Mouse (Mus musculus): ENCODE measurements around the gene Rgs2. TPM values are rescaled to one million over a fixed set of nuclear protein-coding genes. Genes with fewer than 3 reads are reported as not detected.
A peak's percentile ranks its signal among the peaks of the same experiment; 100 is the strongest.

The Rgs2 gene
- total and polyA plus RNA-seq, 2 experiments from 2014 or later: 7.7 to 45.8 TPM

- no peak overlapping the region for H3K27ac ChIP-seq (ENCODE audit: low read depth)
- H3K4me2 ChIP-seq (ENCODE audit: low read depth, low read length): no peak overlapping the region
- WGBS: 79% methylated on average over 10 of the region's 10 CpGs
- H3K4me1 ChIP-seq (ENCODE audit: control insufficient read depth, insufficient read depth): no peaks in the 10 kb centered on the region
- H3K36me3 ChIP-seq (replicated peaks; ENCODE audit: control insufficient read depth, insufficient read depth, low read length): no peaks in the 10 kb centered on the region
- no peaks in the 10 kb centered on the region for H3K9me3 ChIP-seq (replicated peaks; ENCODE audit: control insufficient read depth, low read length)
- no peak for TF ChIP-seq CTCF (IDR thresholded peaks at IDR 0.05; ENCODE audit: low read depth)
- no peak for TF ChIP-seq EP300 (IDR thresholded peaks at IDR 0.05; ENCODE audit: low read depth)
- no peak overlapping the region for H3K9ac ChIP-seq (replicated peaks; ENCODE audit: low read depth, low read length)
- H3K4me3 ChIP-seq (ENCODE audit: low read depth, low read length): no peak overlapping the region
- no peaks in the 10 kb centered on the region for H3K27me3 ChIP-seq (ENCODE audit: control insufficient read depth, insufficient read depth, low read length)
- DNase-seq (ENCODE audit: low spot score) (no peak), ATAC-seq (ENCODE audit: insufficient read depth, low read depth) (no peak)
Observed at GRCm38 (mm10) chr1:144029679-144030078, 25.7 kb upstream of the Rgs2 start.

- 17% methylated on average over 7 of the region's 7 CpGs for WGBS
- Histone ChIP-seq H3K9ac (replicated peaks; ENCODE audit: low read depth, low read length) (no peak overlapping the region), H3K27me3 (ENCODE audit: control insufficient read depth, insufficient read depth, low read length) (no peaks in the 10 kb centered on the region), H3K4me2 (ENCODE audit: low read depth, low read length) (0 out of 2 replicates have a peak overlapping the region, but pooled peaks have one; percentile 16), H3K4me1 (ENCODE audit: control insufficient read depth, insufficient read depth) (peaks cover 12% of the 10 kb centered on the region), H3K27ac (ENCODE audit: low read depth) (peak overlapping the region; percentile 85), H3K4me3 (ENCODE audit: low read depth, low read length) (no peak overlapping the region), H3K36me3 (replicated peaks; ENCODE audit: control insufficient read depth, insufficient read depth, low read length) (no peaks in the 10 kb centered on the region), H3K9me3 (replicated peaks; ENCODE audit: control insufficient read depth, low read length) (no peaks in the 10 kb centered on the region)
- DNase-seq (ENCODE audit: low spot score) (peak; percentile 77), ATAC-seq (ENCODE audit: insufficient read depth, low read depth) (peak; percentile 91)
- TF ChIP-seq EP300 (IDR thresholded peaks at IDR 0.05; ENCODE audit: low read depth): peak; percentile 80; the same call in 1 of the 2 replicates
- no peak for TF ChIP-seq CTCF (IDR thresholded peaks at IDR 0.05; ENCODE audit: low read depth)
Observed at GRCm38 (mm10) chr1:144018417-144018958, 14.5 kb upstream of the Rgs2 start.

GRCm38 (mm10) chr1:144013913-144014312 lies 10.0 kb upstream of the Rgs2 start:
- ATAC-seq (ENCODE audit: insufficient read depth, low read depth) (no peak), DNase-seq (ENCODE audit: low spot score) (no peak)
- no peak overlapping the region for H3K4me3 ChIP-seq (ENCODE audit: low read depth, low read length)
- H3K4me1 ChIP-seq (ENCODE audit: control insufficient read depth, insufficient read depth): peaks cover 9% of the 10 kb centered on the region
- no peak overlapping the region for H3K27ac ChIP-seq (ENCODE audit: low read depth)
- no peaks in the 10 kb centered on the region for H3K36me3 ChIP-seq (replicated peaks; ENCODE audit: control insufficient read depth, insufficient read depth, low read length)
- H3K9ac ChIP-seq (replicated peaks; ENCODE audit: low read depth, low read length): no peak overlapping the region
- H3K27me3 ChIP-seq (ENCODE audit: control insufficient read depth, insufficient read depth, low read length): no peaks in the 10 kb centered on the region
- TF ChIP-seq CTCF (IDR thresholded peaks at IDR 0.05; ENCODE audit: low read depth) (no peak), EP300 (IDR thresholded peaks at IDR 0.05; ENCODE audit: low read depth) (no peak)
- H3K4me2 ChIP-seq (ENCODE audit: low read depth, low read length): no peak overlapping the region
- H3K9me3 ChIP-seq (replicated peaks; ENCODE audit: control insufficient read depth, low read length): no peaks in the 10 kb centered on the region

- no peak for TF ChIP-seq CTCF (IDR thresholded peaks at IDR 0.05; ENCODE audit: low read depth)
- no peak for TF ChIP-seq EP300 (IDR thresholded peaks at IDR 0.05; ENCODE audit: low read depth)
- no peak overlapping the region for H3K27ac ChIP-seq (ENCODE audit: low read depth)
- ATAC-seq (ENCODE audit: insufficient read depth, low read depth) (no peak), DNase-seq (ENCODE audit: low spot score) (no peak)
- no peak overlapping the region for H3K9ac ChIP-seq (replicated peaks; ENCODE audit: low read depth, low read length)
- peaks cover 4% of the 10 kb centered on the region; the same call in 1 of the 2 replicates for H3K36me3 ChIP-seq (replicated peaks; ENCODE audit: control insufficient read depth, insufficient read depth, low read length)
- H3K4me2 ChIP-seq (ENCODE audit: low read depth, low read length): no peak overlapping the region
- no peak overlapping the region for H3K4me3 ChIP-seq (ENCODE audit: low read depth, low read length)
- WGBS: 80% methylated on average over 6 of the region's 6 CpGs
- H3K27me3 ChIP-seq (ENCODE audit: control insufficient read depth, insufficient read depth, low read length): no peaks in the 10 kb centered on the region
- peaks cover 5% of the 10 kb centered on the region; the same call in 1 of the 2 replicates for H3K4me1 ChIP-seq (ENCODE audit: control insufficient read depth, insufficient read depth)
- no peaks in the 10 kb centered on the region for H3K9me3 ChIP-seq (replicated peaks; ENCODE audit: control insufficient read depth, low read length)
Observed at GRCm38 (mm10) chr1:144007341-144007740, 3.4 kb upstream of the Rgs2 start.

GRCm38 (mm10) chr1:144006542-144006941 lies 2.6 kb upstream of the Rgs2 start:
- Histone ChIP-seq H3K27me3 (ENCODE audit: control insufficient read depth, insufficient read depth, low read length) (no peaks in the 10 kb centered on the region), H3K4me3 (ENCODE audit: low read depth, low read length) (peak overlapping the region; percentile 27), H3K27ac (ENCODE audit: low read depth) (no peak overlapping the region; the same call in 1 of the 2 replicates), H3K36me3 (replicated peaks; ENCODE audit: control insufficient read depth, insufficient read depth, low read length) (peaks cover 12% of the 10 kb centered on the region), H3K9ac (replicated peaks; ENCODE audit: low read depth, low read length) (peak overlapping the region; percentile 36; the same call in 1 of the 2 replicates), H3K4me1 (ENCODE audit: control insufficient read depth, insufficient read depth) (peaks cover 10% of the 10 kb centered on the region; the same call in 1 of the 2 replicates), H3K4me2 (ENCODE audit: low read depth, low read length) (peak overlapping the region; percentile 52), H3K9me3 (replicated peaks; ENCODE audit: control insufficient read depth, low read length) (no peaks in the 10 kb centered on the region)
- DNase-seq (ENCODE audit: low spot score): peak; percentile 81
- ATAC-seq (ENCODE audit: insufficient read depth, low read depth): no peak
- TF ChIP-seq CTCF (IDR thresholded peaks at IDR 0.05; ENCODE audit: low read depth) (peak; percentile 79), EP300 (IDR thresholded peaks at IDR 0.05; ENCODE audit: low read depth) (no peak)
- WGBS: 1% methylated on average over 8 of the region's 8 CpGs

- Histone ChIP-seq H3K9me3 (replicated peaks; ENCODE audit: control insufficient read depth, low read length) (no peaks in the 10 kb centered on the region), H3K4me3 (ENCODE audit: low read depth, low read length) (no peak overlapping the region), H3K27me3 (ENCODE audit: control insufficient read depth, insufficient read depth, low read length) (no peaks in the 10 kb centered on the region), H3K9ac (replicated peaks; ENCODE audit: low read depth, low read length) (no peak overlapping the region), H3K4me2 (ENCODE audit: low read depth, low read length) (no peak overlapping the region), H3K4me1 (ENCODE audit: control insufficient read depth, insufficient read depth) (peaks cover 13% of the 10 kb centered on the region; the same call in 1 of the 2 replicates), H3K36me3 (replicated peaks; ENCODE audit: control insufficient read depth, insufficient read depth, low read length) (peaks cover 20% of the 10 kb centered on the region), H3K27ac (ENCODE audit: low read depth) (no peak overlapping the region)
- ATAC-seq (ENCODE audit: insufficient read depth, low read depth) (no peak), DNase-seq (ENCODE audit: low spot score) (no peak)
- TF ChIP-seq CTCF (IDR thresholded peaks at IDR 0.05; ENCODE audit: low read depth) (no peak), EP300 (IDR thresholded peaks at IDR 0.05; ENCODE audit: low read depth) (no peak)
Observed at GRCm38 (mm10) chr1:144005648-144006047, 1.7 kb upstream of the Rgs2 start.

All from heart, postnatal 0 days (tissue).